Mouse (Mus musculus) kidney, adult 2 months (tissue): ENCODE results near the gene Gm49711.

Experiments
- CTCF ChIP-seq: fragments of 200-500 bp; conservative IDR thresholded peaks from 2 replicates; pipeline ENCODE4 v1.5.1; 2011; ENCODE audit warnings: low read depth, mild to moderate bottlenecking, control low read depth, low read length, moderate library complexity, mixed read lengths; ENCODE audit not compliant: insufficient read depth, insufficient read length
- POLR2A ChIP-seq: fragments of 200-500 bp; IDR thresholded peaks from one replicate; pipeline ENCODE4 v1.6.1; 2011; ENCODE audit warnings: low read depth, low read length, control low read depth

- TF ChIP-seq CTCF (no peak), POLR2A (no peak)
These were observed 36.3 kb upstream of the Gm49711 start for GRCm38 (mm10) chr16:92021656-92022400.
